Mouse (Mus musculus) heart, adult 8-10 months (tissue): ENCODE measurements around the gene Ehd4. TPM values are rescaled to one million over a fixed set of nuclear protein-coding genes. Genes with fewer than 3 reads are reported as not detected.

Experiments
- DNase-seq: peaks from one replicate; pipeline ENCODE4 v3.0.0; 2022; ENCODE audit warnings: low spot score
- total RNA-seq, 4 experiments: library from RNA; stranded (reverse); gene quantifications; 2 replicates each; pipeline ENCODE4 v1.2.4; 2022

Ehd4 gene
- total RNA-seq, 4 experiments from 2014 or later, result 312 to 410 (median 362) TPM

- no peak for DNase-seq
These were observed 10.0 kb downstream of the Ehd4 start for GRCm38 (mm10) chr2:120144390-120144789.

GRCm38 (mm10) chr2:120142336-120142735, 12.1 kb downstream of the Ehd4 start:
- no peak for DNase-seq

GRCm38 (mm10) chr2:120141671-120142070, 12.7 kb downstream of the Ehd4 start:
- DNase-seq, result no peak

GRCm38 (mm10) chr2:120140326-120140725, 14.1 kb downstream of the Ehd4 start:
- no peak for DNase-seq

GRCm38 (mm10) chr2:120139091-120139490, 15.3 kb downstream of the Ehd4 start:
- DNase-seq, result no peak

- no peak for DNase-seq
These were observed 17.1 kb downstream of the Ehd4 start for GRCm38 (mm10) chr2:120137281-120137680.

GRCm38 (mm10) chr2:120134453-120135075, 19.8 kb downstream of the Ehd4 start:
- DNase-seq, result no peak

GRCm38 (mm10) chr2:120131881-120132280, 22.5 kb downstream of the Ehd4 start:
- DNase-seq, result no peak

GRCm38 (mm10) chr2:120129252-120129908, 25.0 kb downstream of the Ehd4 start:
- DNase-seq, result no peak

- DNase-seq, result peak; percentile 76
These were observed 25.8 kb downstream of the Ehd4 start for GRCm38 (mm10) chr2:120128611-120129051.

GRCm38 (mm10) chr2:120128011-120128410, 26.4 kb downstream of the Ehd4 start:
- DNase-seq, result no peak

GRCm38 (mm10) chr2:120126901-120127300, 27.5 kb downstream of the Ehd4 start:
- no peak for DNase-seq

- DNase-seq, result no peak
These were observed 28.0 kb downstream of the Ehd4 start for GRCm38 (mm10) chr2:120126408-120126807.

GRCm38 (mm10) chr2:120125461-120125860, 28.9 kb downstream of the Ehd4 start:
- no peak for DNase-seq

GRCm38 (mm10) chr2:120124946-120125345, 29.5 kb downstream of the Ehd4 start:
- no peak for DNase-seq

- DNase-seq, result no peak
These were observed 30.3 kb downstream of the Ehd4 start for GRCm38 (mm10) chr2:120124096-120124495.

- DNase-seq, result no peak
These were observed 31.4 kb downstream of the Ehd4 start for GRCm38 (mm10) chr2:120122983-120123382.

- DNase-seq, result no peak
These were observed 37.1 kb downstream of the Ehd4 start for GRCm38 (mm10) chr2:120117346-120117745.

GRCm38 (mm10) chr2:120116362-120116761, 38.0 kb downstream of the Ehd4 start:
- DNase-seq, result no peak

- no peak for DNase-seq
These were observed 39.4 kb downstream of the Ehd4 start for GRCm38 (mm10) chr2:120114977-120115376.

- no peak for DNase-seq
These were observed 40.4 kb downstream of the Ehd4 start for GRCm38 (mm10) chr2:120113963-120114362.

GRCm38 (mm10) chr2:120113476-120113875, 40.9 kb downstream of the Ehd4 start:
- DNase-seq, result no peak

GRCm38 (mm10) chr2:120111596-120111995, 42.8 kb downstream of the Ehd4 start:
- no peak for DNase-seq
